Mouse (Mus musculus): Measurements from ENCODE around the gene Tnc. TPM values are rescaled to one million over a fixed set of nuclear protein-coding genes. Genes with fewer than 3 reads are reported as not detected.

Gene Tnc
- total RNA-seq, 4 experiments from 2014 or later = 1.9 to 3.2 (median 2.1) TPM

DNA sequence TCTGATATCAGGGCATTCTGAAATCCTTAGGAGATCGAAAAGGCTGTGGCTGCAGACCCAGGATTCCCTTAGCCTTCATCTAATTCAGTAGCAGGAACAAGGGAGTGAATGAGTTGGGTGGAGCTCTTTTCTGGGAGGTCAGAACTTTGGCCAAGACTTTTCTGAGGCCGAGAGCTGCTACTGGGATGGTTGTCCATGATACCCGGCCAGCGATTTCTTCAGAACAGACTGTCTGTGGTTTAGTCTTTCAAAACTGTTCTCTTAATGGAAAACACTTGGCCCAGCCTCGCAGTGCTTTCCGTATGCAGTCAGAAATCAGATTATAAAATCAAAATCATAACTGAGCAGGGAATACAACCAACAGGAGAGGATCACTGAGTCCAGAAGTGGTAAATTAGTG lies 21.2 kb downstream of the Tnc start:
- no peak for DNase-seq (ENCODE audit: low spot score in 2 of 2)

DNA sequence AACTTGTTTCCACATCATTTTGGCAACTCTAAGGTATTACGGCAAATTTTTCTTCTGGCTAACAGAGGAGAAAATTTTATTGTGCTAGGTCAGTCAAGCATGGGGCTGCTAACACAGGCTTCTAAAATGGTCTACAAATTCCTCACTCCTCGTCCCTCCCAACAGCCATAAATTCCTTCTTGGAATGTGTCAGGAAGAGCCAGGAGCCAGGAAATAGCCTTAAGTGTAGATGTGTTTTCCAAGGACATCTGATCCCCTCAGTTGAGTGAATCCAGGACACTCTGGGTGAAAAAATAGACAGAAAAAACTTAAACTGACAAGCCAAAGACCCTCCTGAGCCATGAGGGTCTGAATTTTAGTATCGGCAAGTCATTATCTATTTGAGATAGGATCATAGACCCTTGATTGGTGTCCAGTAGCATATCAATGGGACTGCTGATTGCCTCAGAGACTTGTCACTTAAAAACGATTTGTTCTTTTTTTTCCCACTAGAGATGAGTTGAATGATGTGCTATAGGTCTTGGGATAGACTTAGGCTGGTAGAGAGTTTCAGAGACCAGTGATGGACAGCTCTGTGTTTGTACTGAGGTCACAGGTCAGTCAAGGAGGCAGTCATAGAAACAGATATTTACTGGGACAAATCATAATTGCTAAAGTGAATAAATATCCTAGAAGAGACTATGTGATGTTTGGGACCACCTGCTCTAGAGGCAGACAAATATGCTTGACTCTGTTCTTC lies 22.6 kb downstream of the Tnc start:
- no peak for DNase-seq (ENCODE audit: low spot score in 2 of 2)

DNA sequence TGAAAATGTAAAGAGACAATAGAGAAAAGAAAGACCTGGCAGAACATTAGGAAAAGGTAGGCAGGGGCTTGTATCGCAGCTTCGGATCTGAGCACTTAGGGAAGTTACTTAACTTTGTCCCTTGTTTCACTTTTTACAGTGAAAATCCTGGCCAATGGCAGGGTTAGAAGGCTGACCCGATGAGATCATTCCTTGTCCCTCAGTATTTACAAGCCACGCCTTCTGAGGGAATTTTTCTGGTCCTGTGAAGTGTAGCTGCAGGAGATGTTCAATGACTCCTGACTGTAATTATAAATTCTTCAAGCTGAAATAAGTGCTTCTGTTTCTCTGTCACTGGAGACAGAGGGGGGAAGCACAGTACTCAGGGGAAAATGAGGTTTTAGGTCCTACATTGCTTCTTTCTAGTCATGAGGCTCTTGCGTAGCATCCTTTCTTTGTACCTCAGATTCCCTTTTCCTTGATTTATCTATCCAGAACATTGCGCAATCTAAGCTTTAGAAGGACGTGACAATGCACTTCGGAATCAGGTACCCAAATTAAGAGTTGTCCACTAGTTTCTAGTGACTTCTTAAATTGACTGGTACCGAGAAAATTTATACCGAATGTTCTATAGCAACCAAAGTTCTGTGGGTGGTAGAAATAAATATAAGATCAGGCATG lies 25.8 kb downstream of the Tnc start:
- DNase-seq (ENCODE audit: low spot score in 2 of 2) = no peak

DNA sequence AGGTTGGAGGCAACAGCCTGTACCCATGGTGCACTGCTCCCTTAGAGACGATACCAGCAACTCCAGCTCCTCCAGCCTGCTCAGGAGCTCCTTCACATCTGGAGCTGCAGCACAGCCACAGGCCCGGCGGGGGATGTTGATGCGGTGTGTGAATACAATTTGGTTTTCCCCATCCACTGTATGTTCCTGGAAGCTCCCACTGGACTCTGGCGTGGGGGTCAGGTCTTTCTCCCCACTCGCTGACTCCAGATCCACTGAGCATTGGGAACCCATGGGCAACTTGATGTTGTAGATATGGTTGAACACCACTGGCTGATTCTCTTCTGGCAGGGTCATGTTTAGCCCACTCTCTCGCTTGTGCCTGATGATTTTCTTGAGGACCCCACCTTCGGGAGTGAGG lies 26.7 kb downstream of the Tnc start:
- DNase-seq (ENCODE audit: low spot score in 2 of 2) = no peak

DNA sequence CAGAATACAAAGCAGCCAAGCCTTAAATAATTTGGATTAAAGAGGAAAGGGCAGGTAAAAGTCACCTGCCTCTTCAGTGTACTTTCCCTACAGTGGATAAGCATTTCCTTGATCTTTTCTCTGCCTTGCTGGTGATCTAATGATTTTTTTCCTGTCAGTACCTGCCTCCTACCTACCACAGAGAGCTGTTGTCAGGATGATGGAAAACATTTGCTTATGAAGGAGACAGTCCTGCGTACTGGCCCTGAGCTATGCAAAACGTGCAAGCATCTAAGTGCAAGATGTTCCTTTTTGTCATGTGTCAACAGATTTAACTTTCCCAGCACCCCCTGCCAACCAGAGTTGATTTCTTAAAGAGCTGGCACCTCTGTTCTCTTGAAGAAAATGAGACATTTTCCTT lies 35.5 kb downstream of the Tnc start:
- DNase-seq (ENCODE audit: low spot score in 2 of 2) = no peak

DNA sequence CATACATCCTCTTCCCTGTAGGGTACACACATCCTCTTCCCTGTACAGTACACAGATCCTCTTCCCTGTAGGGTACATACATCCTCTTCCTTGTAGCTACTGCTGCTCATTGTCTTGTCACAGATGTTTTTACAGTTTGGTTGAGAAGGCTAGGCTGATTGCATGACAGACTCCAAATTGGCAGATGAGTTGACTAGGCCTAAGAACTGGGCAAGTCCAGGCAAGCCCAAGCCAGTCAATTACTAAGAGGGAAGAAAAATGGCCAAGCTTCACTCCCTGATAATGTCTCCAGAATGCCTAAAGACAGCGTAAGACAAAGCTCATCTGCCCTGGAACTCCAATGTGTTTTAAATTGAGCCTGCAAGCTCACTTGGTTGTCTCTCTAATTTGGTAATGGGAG lies 36.9 kb downstream of the Tnc start:
- DNase-seq (ENCODE audit: low spot score in 2 of 2) = no peak

DNA sequence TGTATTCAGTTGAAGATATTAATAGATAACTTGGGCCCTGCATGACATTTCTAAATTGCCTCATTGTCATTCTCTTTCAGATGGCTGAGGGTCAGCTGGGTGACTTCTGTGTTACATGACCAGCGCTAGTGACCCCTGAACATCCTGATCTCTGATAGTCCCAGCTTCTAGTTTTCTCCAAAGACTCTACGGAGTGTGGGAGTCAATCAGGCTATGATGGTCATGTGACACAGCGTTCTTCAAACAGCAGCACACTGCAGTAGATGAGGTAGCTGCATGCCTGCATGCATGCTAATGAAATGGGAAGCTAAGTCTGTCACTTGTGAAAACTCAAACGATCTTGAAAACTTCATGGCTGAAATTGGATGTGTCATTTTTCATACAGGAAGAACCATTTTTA lies 41.6 kb downstream of the Tnc start:
- no peak for DNase-seq (ENCODE audit: low spot score in 2 of 2)

DNA sequence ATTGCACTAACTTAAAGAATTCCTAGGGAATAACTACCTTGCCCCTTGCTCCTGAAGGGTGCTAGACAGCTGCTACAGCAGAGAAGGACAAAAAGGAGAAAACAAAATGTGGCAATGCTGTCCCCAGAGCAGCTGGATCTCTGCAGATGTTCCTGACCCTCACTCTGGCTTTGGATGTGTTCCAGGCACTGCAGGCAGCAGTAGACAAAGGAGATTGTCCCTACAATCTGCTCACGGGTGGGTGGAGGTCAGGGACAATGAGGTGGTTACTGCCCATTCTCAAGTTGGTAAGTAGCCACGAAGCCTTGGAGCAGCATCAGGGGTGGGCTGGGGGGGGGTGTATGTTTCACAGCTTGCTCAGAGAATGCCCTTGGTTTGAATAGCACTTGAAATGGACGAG lies 43.1 kb downstream of the Tnc start:
- no peak for DNase-seq (ENCODE audit: low spot score in 2 of 2)

DNA sequence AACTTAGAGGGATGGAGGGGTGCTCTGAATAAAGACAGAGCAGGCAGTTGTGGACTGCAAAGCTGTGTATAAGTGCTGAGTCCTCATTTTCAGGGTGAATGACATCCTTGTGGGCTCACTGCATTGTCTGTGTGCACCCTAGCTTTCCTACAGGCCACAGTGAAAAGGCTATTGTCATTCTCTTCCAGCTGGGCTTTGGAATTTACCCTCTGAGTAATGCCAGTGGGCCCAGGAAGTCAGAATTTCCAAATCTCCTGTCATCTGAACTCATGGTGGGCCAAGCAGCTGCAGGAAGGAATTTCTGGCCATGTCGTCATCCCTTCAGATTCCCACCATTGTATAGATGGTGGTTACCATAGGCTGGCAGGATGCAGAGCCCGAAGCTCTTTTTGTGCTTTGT lies 44.6 kb downstream of the Tnc start:
- no peak for DNase-seq (ENCODE audit: low spot score in 2 of 2)

DNA sequence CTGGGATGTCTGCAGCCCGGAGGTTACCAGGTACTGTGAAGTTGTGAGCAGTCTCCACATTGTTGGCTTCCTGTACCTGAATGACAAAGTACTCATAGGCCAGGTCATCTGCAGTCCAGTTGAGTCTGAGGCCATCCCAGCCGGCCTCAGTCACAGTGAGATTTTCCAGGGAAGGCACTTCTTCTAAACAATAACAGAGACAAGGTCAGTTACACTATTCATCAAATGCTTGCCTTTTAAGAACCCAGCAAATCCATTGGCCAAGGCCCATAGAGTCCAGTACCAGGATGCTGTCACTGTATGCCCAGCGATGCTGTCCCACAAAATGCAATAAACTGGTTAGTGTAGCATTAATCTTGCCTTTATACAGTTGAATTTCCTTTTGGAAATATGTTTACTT lies 46.0 kb downstream of the Tnc start:
- DNase-seq (ENCODE audit: low spot score in 2 of 2) = no peak

DNA sequence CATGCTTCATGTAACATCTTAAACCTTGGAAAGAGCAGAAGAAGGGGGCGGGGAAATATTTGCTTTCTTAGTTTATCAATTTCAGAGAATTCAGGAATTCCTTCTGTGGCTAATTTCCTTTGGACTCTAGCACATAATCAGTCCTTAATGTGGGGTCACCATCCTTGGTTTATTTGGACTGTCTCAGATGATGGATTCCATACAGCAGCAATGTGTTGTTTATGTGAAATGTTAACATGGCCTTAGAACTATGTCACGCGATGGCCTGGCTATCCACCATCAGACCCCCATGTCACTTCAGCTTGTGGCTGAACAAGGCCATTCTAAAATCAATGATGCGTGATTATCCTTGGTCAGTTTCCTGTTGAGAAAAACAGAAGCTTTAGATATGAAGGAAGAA lies 46.5 kb downstream of the Tnc start:
- DNase-seq (ENCODE audit: low spot score in 2 of 2) = no peak

DNA sequence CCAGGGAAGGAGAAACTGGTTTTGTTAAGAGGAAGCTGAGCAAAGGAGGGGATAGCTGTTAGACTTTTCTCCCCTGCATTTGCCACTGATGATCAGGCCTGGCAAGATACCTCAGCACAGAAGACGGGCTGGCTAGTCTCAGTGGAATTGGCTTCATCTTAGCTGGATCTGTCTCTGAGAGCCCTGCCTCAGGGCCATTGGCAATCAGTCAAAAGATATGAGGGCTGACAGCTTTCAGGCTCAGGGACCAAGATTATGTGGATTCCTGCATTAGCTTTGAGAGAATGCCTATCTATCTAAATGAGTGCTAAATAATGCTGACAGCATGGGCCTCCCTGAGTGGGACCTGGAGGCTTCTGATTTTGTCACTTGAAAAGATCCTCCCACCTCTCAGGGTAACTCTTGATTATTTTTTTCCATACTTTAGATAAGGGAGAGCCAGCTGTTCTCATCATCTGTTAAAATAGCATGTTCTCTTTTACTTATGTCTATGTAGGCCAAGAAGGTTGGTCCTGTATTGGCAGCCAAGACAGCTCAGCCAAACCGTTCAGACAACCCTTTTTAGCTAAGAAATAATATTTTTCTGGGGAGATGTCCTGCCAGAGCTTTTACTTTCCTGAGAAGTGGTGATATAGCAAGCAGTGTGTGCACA lies 53.2 kb downstream of the Tnc start:
- no peak for DNase-seq (ENCODE audit: low spot score in 2 of 2)

DNA sequence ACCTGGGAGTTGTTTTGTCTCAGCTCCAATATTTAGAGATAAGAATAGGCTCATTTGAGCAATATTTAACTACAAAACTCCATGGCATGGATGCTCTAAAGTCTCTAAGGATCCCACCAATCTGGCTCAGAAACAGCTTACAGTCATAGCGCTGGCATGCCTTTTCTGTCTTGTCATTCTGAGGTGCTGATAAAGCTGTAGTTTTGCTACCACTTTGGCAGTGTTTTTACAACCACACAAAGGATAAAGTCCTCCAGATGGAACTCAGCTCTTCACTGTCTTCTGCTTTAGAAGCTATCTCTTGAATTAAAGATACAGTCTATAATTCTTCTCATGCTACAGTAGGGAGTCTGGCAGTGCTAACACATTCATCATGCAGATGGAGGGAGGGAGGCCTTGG lies 56.6 kb downstream of the Tnc start:
- DNase-seq (ENCODE audit: low spot score in 2 of 2) = no peak

DNA sequence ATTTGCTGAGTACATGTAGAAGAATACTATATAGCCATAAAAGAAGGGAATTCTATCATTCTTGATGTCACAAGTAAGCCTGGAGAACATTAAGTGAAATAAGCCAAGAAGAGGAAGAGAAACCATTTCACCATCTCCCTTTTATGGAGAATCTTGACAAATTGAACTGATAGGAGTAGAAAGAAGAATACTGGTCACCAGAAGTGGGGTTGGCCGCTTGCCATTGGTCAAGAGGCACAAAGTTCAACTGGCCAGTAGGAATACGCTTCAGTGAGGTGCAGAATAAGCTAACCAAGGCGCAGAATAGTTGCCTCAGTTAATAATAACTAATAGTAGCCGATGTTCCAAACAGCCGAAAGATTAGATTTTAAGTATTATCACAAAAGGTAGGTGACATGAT lies 58.7 kb downstream of the Tnc start:
- DNase-seq (ENCODE audit: low spot score in 2 of 2) = no peak

DNA sequence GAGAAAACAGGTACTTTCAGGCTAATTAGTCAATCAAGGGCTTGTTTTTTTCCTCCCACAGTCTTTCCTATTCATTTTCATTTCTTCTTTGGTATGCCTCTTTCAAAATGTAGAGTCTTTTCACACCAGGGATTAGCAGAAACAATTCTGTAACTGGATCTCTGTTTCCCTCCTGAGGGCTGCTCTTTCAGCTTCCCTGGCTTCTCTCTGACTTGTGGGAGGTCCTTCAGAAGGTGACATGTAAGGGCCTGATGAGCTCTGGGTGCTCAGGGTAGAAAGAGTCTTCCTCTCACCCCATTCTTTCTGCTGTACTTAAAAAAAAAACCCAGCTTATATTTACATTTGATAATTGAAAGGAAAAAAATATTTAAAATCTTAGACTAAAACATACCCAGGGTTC lies 60.2 kb downstream of the Tnc start:
- DNase-seq (ENCODE audit: low spot score in 2 of 2) = no peak

DNA sequence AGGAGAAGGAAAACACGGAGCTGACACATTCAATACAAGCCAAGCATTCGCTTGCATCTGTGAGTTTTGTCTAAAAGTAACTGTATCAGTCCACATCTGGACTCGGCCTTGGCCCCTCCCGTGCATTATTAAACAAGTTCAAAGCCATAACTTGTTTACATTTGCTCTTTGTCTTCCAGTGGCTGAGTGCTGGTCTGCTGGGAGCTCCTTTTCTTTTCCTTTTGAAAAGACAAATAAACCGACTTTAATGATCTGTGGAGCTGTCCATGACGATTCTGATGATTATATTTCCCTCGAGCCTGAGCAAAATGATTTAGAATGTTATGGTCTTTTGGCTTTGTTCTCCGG lies 63.7 kb downstream of the Tnc start:
- DNase-seq (ENCODE audit: low spot score in 2 of 2) = no peak

DNA sequence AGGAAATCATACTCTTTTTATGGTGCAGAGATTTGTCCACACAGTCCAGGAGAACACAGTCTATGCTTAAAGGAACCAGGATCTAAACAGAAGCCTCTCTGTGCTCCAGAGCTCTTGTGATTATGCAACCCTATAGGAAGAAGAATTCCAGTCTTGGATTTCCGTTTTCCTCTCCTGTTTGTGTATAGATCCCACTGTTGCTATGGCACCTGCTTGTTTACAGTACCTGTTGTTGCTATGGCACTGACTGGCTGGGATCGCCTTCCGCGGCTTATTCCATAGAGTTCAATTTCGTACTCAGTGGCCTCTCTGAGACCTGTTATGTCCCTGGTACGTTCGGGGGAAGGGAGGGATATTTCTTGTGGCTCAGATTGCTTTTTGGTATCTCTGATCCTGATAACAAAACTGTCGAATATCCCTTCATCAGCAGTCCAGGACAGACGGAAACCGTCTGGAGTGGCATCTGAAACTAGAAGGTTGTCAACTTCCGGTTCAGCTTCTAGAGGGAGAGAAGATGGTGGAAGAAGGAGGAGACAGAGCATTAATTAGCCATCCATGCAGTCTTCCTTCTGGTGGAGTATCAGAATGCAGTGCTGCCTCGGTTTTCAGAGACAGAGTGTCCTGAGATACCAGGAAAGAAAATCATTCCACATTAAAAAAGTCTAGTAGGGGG lies 64.3 kb downstream of the Tnc start:
- no peak for DNase-seq (ENCODE audit: low spot score in 2 of 2)

DNA sequence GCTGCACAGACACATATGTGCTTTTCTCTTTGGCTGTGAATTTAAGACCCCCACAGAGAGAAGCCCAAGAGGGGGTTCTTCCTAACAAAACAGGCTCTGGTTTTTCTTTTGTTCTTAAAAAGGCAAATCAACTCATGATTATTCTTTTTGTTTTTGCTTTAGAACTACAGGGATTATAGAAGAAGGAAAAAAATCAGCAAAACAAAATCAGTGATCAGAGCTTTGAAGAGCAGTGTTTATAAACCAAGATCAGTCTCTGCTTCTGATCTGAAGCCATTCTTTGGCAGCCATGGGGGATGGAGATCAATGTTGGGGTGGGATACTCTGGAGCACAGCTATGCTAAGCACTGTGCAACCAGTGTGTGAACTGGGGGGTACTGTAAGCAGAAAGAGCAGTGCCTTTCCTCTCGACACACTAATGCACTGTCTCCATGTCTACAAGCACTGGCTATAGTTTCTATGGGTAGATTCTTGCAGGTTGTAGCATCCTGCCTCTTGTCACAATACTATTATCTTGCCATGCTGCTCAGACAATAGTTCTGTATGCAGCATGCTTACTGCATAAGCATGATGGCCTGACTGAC lies 66.5 kb downstream of the Tnc start:
- no peak for DNase-seq (ENCODE audit: low spot score in 2 of 2)

DNA sequence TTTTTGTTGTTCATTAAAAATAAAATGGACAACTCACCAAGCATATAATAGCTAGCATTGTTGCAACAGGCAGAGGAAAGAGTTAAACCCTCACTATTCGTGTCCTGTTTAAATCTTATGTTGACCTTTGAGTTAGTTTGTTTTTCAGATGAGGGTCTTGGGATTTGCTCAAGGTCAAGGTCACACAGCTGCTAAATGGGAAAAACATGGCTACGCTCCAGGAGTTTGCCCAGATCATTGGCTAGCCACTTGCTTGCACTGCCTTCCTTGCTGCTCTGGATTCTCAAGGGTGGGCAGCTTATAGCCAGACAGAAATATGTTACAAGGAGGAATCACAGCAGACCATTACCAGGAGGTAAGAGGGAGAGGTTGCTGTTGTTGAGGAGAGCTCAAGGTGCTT lies 67.2 kb downstream of the Tnc start:
- DNase-seq (ENCODE audit: low spot score in 2 of 2) = no peak

DNA sequence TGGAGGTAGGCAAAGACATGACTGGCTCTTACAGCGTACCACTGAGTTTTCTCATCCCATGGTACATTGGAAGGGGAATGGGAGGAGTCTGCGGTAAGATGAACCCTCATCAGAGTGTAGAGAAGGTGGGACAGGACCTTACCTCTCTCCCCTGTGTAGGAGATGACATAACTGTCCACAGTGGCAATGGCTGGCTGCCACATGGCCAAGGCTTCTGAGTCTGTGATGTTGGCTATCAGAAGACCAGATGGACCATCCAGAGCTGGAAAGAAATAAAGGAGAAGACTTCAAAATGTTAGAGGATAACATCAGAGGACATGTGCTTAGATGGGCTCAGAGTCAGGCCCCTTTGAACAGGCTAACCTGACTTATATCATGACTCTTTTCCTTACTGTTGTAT lies 74.3 kb downstream of the Tnc start:
- no peak for DNase-seq (ENCODE audit: low spot score in 2 of 2)

DNA sequence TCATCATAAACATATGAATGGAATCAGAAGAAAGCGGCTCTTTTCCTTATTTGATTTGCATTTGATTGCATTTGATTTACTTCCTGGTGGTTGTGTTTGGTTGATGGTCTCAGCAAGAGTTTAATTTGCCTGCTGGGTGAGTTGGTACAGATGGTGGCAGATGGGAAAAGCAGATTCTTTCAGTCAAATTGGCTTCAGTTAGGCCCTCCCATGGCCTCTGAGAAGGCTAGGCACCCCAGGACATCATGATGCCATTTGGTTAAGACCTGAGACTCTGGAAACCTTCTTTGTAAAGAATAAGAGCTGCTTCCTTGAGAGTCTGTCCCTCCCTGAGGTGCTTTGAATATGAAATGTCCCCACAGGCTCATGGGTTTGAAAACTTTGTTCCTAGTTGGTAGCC lies 75.1 kb downstream of the Tnc start:
- no peak for DNase-seq (ENCODE audit: low spot score in 2 of 2)

DNA sequence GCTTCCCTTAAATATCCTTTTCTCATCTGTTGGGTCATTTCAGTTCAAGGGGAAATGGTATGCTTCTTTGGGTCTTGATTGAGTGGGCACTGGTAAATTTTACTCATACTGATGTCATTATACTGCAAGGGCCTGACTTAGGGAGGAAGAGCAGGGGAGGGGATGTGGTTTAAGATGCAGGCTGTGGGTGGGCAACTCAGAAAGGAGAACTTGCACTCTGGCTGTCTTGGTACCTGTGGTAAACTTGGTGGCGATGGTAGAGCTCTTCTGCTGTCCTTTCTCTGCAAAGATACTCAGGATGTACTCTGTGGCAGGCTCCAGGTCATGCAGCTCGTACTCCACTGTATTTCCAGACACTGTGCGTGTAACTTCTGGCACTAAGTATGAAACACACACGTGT lies 75.9 kb downstream of the Tnc start:
- DNase-seq (ENCODE audit: low spot score in 2 of 2) = no peak

Measured in left cerebral cortex, adult 8-10 months (tissue).